Mouse (Mus musculus): ENCODE results near the gene H60b.

GRCm38 (mm10) chr10:22159581-22160140, 1.3 kb downstream of the H60b start:
- TF ChIP-seq CTCF (IDR thresholded peaks at IDR 0.05; ENCODE audit: low read depth), result no peak
- TF ChIP-seq EP300 (optimal IDR thresholded peaks at IDR 0.05), result no peak
